Mouse (Mus musculus) 3T3-L1 (cell line): ENCODE measurements at regions not wholly inside any gene's neighbourhood (a gene's known extent, or its start where the extent isn't known, plus 50 kb on each side); places are given as distances from the start of the nearest gene placed in this dataset.

Source experiments
- DNase-seq: peaks from one replicate; pipeline ENCODE4 v3.0.0-alpha.2; 2015; ENCODE audit warnings: low read depth, low spot score

- DNase-seq: no peak
Measured at GRCm38 (mm10) chr19:21913005-21913670, 135.0 kb downstream of the Cemip2 start.

- peak; percentile 60 for DNase-seq
Measured at GRCm38 (mm10) chr19:21913748-21914611, 135.8 kb downstream of the Cemip2 start.

GRCm38 (mm10) chr19:21914658-21915057 lies 136.5 kb downstream of the Cemip2 start:
- no peak for DNase-seq

- peak; percentile 52 for DNase-seq
Measured at GRCm38 (mm10) chr19:21918113-21918512, 140.0 kb downstream of the Cemip2 start.

- no peak for DNase-seq
Measured at GRCm38 (mm10) chr19:21919074-21919473, 140.9 kb downstream of the Cemip2 start.

- DNase-seq: no peak
Measured at GRCm38 (mm10) chr19:21940114-21940513, 162.0 kb downstream of the Cemip2 start.

- no peak for DNase-seq
Measured at GRCm38 (mm10) chr19:21941720-21942119, 163.6 kb downstream of the Cemip2 start.

- DNase-seq: no peak
Measured at GRCm38 (mm10) chr19:21942286-21942685, 164.1 kb downstream of the Cemip2 start.

GRCm38 (mm10) chr19:21943407-21943806 lies 165.3 kb downstream of the Cemip2 start:
- peak; percentile 37 for DNase-seq

- DNase-seq: peak; percentile 70
Measured at GRCm38 (mm10) chr19:21946262-21946922, 168.2 kb downstream of the Cemip2 start.

- DNase-seq: no peak
Measured at GRCm38 (mm10) chr19:21948030-21948429, 169.9 kb downstream of the Cemip2 start.

GRCm38 (mm10) chr19:21962635-21963034 lies 176.2 kb upstream of the Trpm3 start:
- DNase-seq: no peak

GRCm38 (mm10) chr19:21989857-21990256 lies 149.0 kb upstream of the Trpm3 start:
- DNase-seq: no peak

- peak; percentile 87 for DNase-seq
Measured at GRCm38 (mm10) chr19:21990970-21991369, 147.9 kb upstream of the Trpm3 start.

GRCm38 (mm10) chr19:21991413-21991812 lies 147.4 kb upstream of the Trpm3 start:
- no peak for DNase-seq

- DNase-seq: no peak
Measured at GRCm38 (mm10) chr19:21999621-22000020, 139.2 kb upstream of the Trpm3 start.

- DNase-seq: no peak
Measured at GRCm38 (mm10) chr19:22008053-22008935, 130.6 kb upstream of the Trpm3 start.

- DNase-seq: no peak
Measured at GRCm38 (mm10) chr19:22010239-22010638, 128.6 kb upstream of the Trpm3 start.

- DNase-seq: no peak
Measured at GRCm38 (mm10) chr19:22015854-22016610, 122.8 kb upstream of the Trpm3 start.

GRCm38 (mm10) chr19:22017425-22017824 lies 121.4 kb upstream of the Trpm3 start:
- DNase-seq: no peak

- no peak for DNase-seq
Measured at GRCm38 (mm10) chr19:22027577-22027976, 111.3 kb upstream of the Trpm3 start.
